Mouse (Mus musculus): Measurements from ENCODE around the gene Ankrd53. TPM values are rescaled to one million over a fixed set of nuclear protein-coding genes. Genes with fewer than 3 reads are reported as not detected.

Gene Ankrd53
- polyA plus RNA-seq, 1 experiment from 2014 or later: not detected

DNA sequence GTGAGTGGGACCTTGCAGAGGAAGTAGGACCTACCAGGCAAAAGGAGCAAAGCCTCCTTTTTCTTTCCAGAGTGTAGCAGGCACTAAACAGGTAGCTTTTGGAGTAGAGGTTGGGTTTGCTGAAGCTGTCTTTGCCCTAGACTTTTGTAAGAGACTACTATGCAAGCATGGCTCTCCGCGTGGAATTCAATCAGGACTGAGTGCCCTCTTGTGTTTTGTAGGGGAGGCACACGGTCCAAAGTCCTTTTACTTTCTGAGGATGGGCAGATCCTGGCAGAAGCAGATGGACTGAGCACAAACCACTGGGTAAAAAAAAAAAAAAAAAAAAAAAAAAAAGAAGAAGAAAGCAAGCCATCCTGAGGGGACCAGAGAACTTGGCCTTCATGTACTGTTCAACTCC lies 34.2 kb downstream of the Ankrd53 start:
- TF ChIP-seq CTCF (IDR thresholded peaks at IDR 0.05; ENCODE audit: low read depth): peak; percentile 42
- no peak for TF ChIP-seq EP300 (optimal IDR thresholded peaks at IDR 0.05)
- H3K4me2 ChIP-seq (replicated peaks; ENCODE audit: low read depth): no peak overlapping the region
- H3K4me1 ChIP-seq (replicated peaks; ENCODE audit: control insufficient read depth, insufficient read depth): 0 out of 2 replicates have a peak, but pooled peaks cover 4% of the 10 kb centered on the region
- no peaks in the 10 kb centered on the region for H3K9me3 ChIP-seq (ENCODE audit: control insufficient read depth, low read length)
- H3K36me3 ChIP-seq (ENCODE audit: control insufficient read depth, insufficient read depth, low read length): peaks cover 14% of the 10 kb centered on the region; the same call in 1 of the 2 replicates
- 46% methylated on average over 3 of the region's 3 CpGs for WGBS
- H3K27ac ChIP-seq (replicated peaks): no peak overlapping the region
- ATAC-seq (ENCODE audit: low FRiP score, low TSS enrichment) (no peak), DNase-seq (ENCODE audit: low spot score) (peak; percentile 27)
- no peak overlapping the region for H3K9ac ChIP-seq (ENCODE audit: low read length)
- H3K4me3 ChIP-seq (ENCODE audit: low read depth, low read length): no peak overlapping the region
- H3K27me3 ChIP-seq (ENCODE audit: control insufficient read depth, insufficient read depth, low read length): no peaks in the 10 kb centered on the region

DNA sequence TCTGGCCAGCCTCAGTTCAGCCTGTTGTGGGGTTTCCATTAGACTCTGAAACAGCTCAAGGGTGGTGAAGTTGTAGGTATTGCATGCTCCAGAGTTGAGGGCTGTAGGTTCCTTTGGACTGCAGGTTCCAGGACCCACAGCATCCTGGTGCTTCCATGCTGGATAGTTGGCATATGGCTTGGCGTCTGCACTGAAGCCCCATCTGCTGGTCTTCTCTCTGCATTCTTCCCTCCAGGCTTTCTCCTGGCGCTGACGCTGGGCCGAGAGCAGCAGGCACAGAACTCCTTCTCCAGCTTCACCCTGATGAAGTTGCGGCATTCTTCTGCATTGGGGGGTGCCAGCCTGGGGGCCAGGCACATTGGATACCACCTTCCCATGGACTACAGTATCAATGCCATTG lies 39.6 kb downstream of the Ankrd53 start:
- DNase-seq (ENCODE audit: low spot score) (no peak), ATAC-seq (ENCODE audit: low FRiP score, low TSS enrichment) (no peak)
- Histone ChIP-seq H3K36me3 (ENCODE audit: control insufficient read depth, insufficient read depth, low read length) (peaks cover 21% of the 10 kb centered on the region; the same call in 1 of the 2 replicates), H3K4me3 (ENCODE audit: low read depth, low read length) (no peak overlapping the region), H3K27me3 (ENCODE audit: control insufficient read depth, insufficient read depth, low read length) (no peaks in the 10 kb centered on the region), H3K27ac (replicated peaks) (no peak overlapping the region), H3K9ac (ENCODE audit: low read length) (no peak overlapping the region), H3K4me2 (replicated peaks; ENCODE audit: low read depth) (no peak overlapping the region), H3K4me1 (replicated peaks; ENCODE audit: control insufficient read depth, insufficient read depth) (no peaks in the 10 kb centered on the region), H3K9me3 (ENCODE audit: control insufficient read depth, low read length) (no peaks in the 10 kb centered on the region)
- WGBS: 92% methylated on average over 5 of the region's 5 CpGs
- TF ChIP-seq EP300 (optimal IDR thresholded peaks at IDR 0.05): no peak

DNA sequence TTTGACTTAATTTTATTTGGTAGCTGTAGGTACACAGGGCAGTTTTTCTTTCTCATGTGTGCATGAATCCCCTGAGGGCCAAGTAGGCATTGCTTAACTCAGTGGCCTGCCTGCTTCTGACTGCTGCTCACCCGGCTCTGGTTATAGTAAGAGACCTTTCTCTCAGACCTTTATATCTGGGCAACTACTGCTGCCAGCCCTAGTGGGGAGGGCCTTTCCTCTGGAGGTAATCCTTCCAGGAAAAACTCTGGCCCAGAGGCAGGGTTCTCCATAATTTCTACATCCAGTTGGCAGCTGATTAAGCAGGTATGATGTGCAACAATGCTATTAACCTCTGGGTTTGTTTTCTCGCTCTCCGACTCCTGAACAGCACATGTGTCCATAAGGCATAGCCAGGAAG lies 40.4 kb downstream of the Ankrd53 start:
- Histone ChIP-seq H3K27me3 (ENCODE audit: control insufficient read depth, insufficient read depth, low read length) (no peaks in the 10 kb centered on the region), H3K9me3 (ENCODE audit: control insufficient read depth, low read length) (no peaks in the 10 kb centered on the region), H3K27ac (replicated peaks) (no peak overlapping the region), H3K9ac (ENCODE audit: low read length) (no peak overlapping the region), H3K36me3 (ENCODE audit: control insufficient read depth, insufficient read depth, low read length) (peaks cover 21% of the 10 kb centered on the region; the same call in 1 of the 2 replicates), H3K4me3 (ENCODE audit: low read depth, low read length) (no peak overlapping the region), H3K4me2 (replicated peaks; ENCODE audit: low read depth) (no peak overlapping the region), H3K4me1 (replicated peaks; ENCODE audit: control insufficient read depth, insufficient read depth) (no peaks in the 10 kb centered on the region)
- ATAC-seq (ENCODE audit: low FRiP score, low TSS enrichment) (no peak), DNase-seq (ENCODE audit: low spot score) (no peak)
- WGBS: 83% methylated on average over 3 of the region's 3 CpGs
- TF ChIP-seq EP300 (optimal IDR thresholded peaks at IDR 0.05) (no peak), CTCF (IDR thresholded peaks at IDR 0.05; ENCODE audit: low read depth) (no peak)

DNA sequence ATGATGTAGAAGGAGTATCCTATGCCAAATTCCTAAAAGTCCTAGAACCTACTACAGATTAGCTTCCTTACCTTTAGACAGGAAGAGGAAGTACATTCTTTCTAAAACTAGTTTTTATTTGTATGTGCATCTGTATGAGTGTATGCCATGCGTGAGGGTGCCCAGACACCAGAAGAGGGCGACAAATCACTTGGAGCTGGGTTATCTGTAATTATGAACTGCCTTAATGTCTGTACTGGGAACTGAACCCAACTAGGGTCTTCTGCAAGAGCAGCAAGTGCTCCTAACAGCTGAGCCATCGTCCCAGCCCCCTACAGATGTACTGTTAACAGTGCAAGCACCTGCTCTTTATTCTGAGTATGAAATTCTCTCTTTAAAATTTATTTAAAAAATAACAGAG lies 53.4 kb downstream of the Ankrd53 start:
- Histone ChIP-seq H3K9me3 (ENCODE audit: control insufficient read depth, low read length) (no peaks in the 10 kb centered on the region), H3K9ac (ENCODE audit: low read length) (no peak overlapping the region), H3K4me2 (replicated peaks; ENCODE audit: low read depth) (no peak overlapping the region), H3K36me3 (ENCODE audit: control insufficient read depth, insufficient read depth, low read length) (peaks cover 2% of the 10 kb centered on the region), H3K27ac (replicated peaks) (no peak overlapping the region), H3K27me3 (ENCODE audit: control insufficient read depth, insufficient read depth, low read length) (no peaks in the 10 kb centered on the region), H3K4me1 (replicated peaks; ENCODE audit: control insufficient read depth, insufficient read depth) (no peaks in the 10 kb centered on the region), H3K4me3 (ENCODE audit: low read depth, low read length) (no peak overlapping the region)
- 91% methylated on average over 3 of the region's 3 CpGs for WGBS
- no peak for DNase-seq (ENCODE audit: low spot score)
- no peak for ATAC-seq (ENCODE audit: low FRiP score, low TSS enrichment)
- TF ChIP-seq EP300 (optimal IDR thresholded peaks at IDR 0.05) (no peak), CTCF (IDR thresholded peaks at IDR 0.05; ENCODE audit: low read depth) (peak; percentile 15; the same call in 1 of the 2 replicates)

Other genes with a start within 250 kb of the Ankrd53 start
- gene Actg2, start 226.4 kb upstream of the Ankrd53 start, polyA plus RNA-seq (2015; fragmentation: Nextera tagmentation; extraction: Ambion mirVana): 2,872 and 3,802 TPM in 2 replicates
- 26.4 and 26.9 TPM in 2 replicates for gene Stambp, start 189.9 kb upstream of the Ankrd53 start, polyA plus RNA-seq (2015; fragmentation: Nextera tagmentation; extraction: Ambion mirVana)
- gene Clec4f, start 106.5 kb upstream of the Ankrd53 start, polyA plus RNA-seq (2015; fragmentation: Nextera tagmentation; extraction: Ambion mirVana): 0.11 and 0.15 TPM in 2 replicates
- gene Cd207, start 84.8 kb upstream of the Ankrd53 start, polyA plus RNA-seq (2015; fragmentation: Nextera tagmentation; extraction: Ambion mirVana): not detected in 2 replicates
- 0.07 TPM in 1 of 2 replicates, not detected in the other for gene Vax2, start 51.4 kb upstream of the Ankrd53 start, polyA plus RNA-seq (2015; fragmentation: Nextera tagmentation; extraction: Ambion mirVana)
- gene Atp6v1b1, start 19.7 kb upstream of the Ankrd53 start, polyA plus RNA-seq (2015; fragmentation: Nextera tagmentation; extraction: Ambion mirVana): 0.08 and 0.30 TPM in 2 replicates
- 71.7 and 74.7 TPM in 2 replicates for gene Tex261, start 13.2 kb downstream of the Ankrd53 start, polyA plus RNA-seq (2015; fragmentation: Nextera tagmentation; extraction: Ambion mirVana)
- gene Nagk, start 32.3 kb downstream of the Ankrd53 start, polyA plus RNA-seq (2015; fragmentation: Nextera tagmentation; extraction: Ambion mirVana): 70.8 and 73.3 TPM in 2 replicates
- gene Paip2b, start 69.1 kb downstream of the Ankrd53 start, polyA plus RNA-seq (2015; fragmentation: Nextera tagmentation; extraction: Ambion mirVana): 7.1 and 9.1 TPM in 2 replicates
- gene Zfp638, start 104.5 kb downstream of the Ankrd53 start, polyA plus RNA-seq (2015; fragmentation: Nextera tagmentation; extraction: Ambion mirVana): 19.9 and 21.1 TPM in 2 replicates
- 3.1 and 4.4 TPM in 2 replicates for gene Dysf, start 245.9 kb downstream of the Ankrd53 start, polyA plus RNA-seq (2015; fragmentation: Nextera tagmentation; extraction: Ambion mirVana)